Mouse (Mus musculus) heart, postnatal 0 days (tissue): ENCODE results near the gene St6galnac5.

Experiments
- CTCF ChIP-seq: IDR thresholded peaks from 2 replicates; pipeline ENCODE4 v1.5.1; 2016; ENCODE audit warnings: antibody characterized with exemption, control low read depth, low read depth
- EP300 ChIP-seq: IDR thresholded peaks from 2 replicates; pipeline ENCODE4 v1.6.1; 2016; ENCODE audit warnings: antibody characterized with exemption, low read depth

DNA sequence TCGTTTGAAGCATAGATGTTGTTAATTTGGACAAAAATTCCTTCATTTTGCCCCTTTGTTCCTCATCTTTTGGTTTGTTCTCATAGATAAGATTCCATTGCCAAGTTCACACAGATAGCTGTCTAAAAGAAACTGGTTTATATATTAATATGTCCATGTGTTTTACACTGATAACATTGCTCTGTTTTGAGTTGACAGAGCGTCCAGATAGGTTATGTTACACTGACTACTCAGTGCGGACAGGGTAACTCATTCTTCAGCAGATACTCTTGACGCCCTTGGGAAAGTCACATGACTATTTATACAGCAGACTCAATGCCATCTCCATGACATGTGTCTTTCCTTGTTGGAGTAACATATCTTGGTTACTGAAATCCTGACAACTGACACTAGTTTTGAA, 25.3 kb downstream of the St6galnac5 start:
- TF ChIP-seq EP300 (no peak), CTCF (no peak)
